Mouse (Mus musculus) kidney, embryonic 16.5 days (tissue): ENCODE measurements around the gene Birc7. TPM values are rescaled to one million over a fixed set of nuclear protein-coding genes. Genes with fewer than 3 reads are reported as not detected.

Experiments used
- ATAC-seq: fragments of 200-750 bp; cut with Nextera tagmentation; 2 replicates; pipeline ENCODE4 v1.8.0; 2017; ENCODE audit warnings: moderate TSS enrichment; ENCODE audit not compliant: low FRiP score, low TSS enrichment
- H3K27ac ChIP-seq: fragments of 300-500 bp; sonication (generic); 2 replicates; pipeline ENCODE4 v1.5.1; 2014; ENCODE audit warnings: low read length
- H3K27me3 ChIP-seq: fragments of 300-500 bp; sonication (generic); 2 replicates; pipeline ENCODE4 v1.6.1; 2014; ENCODE audit warnings: low read length, control low read depth, mixed read lengths; ENCODE audit not compliant: insufficient read depth
- H3K36me3 ChIP-seq: fragments of 300-500 bp; sonication (generic); 2 replicates; pipeline ENCODE4 v1.6.1; 2014; ENCODE audit warnings: low read length, control low read depth, mixed read lengths; ENCODE audit not compliant: insufficient read depth
- H3K4me1 ChIP-seq: fragments of 300-500 bp; sonication (generic); 2 replicates; pipeline ENCODE4 v1.6.1; 2014; ENCODE audit warnings: low read length, control low read depth, mixed read lengths; ENCODE audit not compliant: insufficient read depth
- H3K4me2 ChIP-seq: fragments of 300-500 bp; sonication (generic); replicated peaks from 2 replicates; pipeline ENCODE4 v1.6.1; 2014; ENCODE audit warnings: low read depth, low read length
- H3K4me3 ChIP-seq: fragments of 300-500 bp; sonication (generic); 2 replicates; pipeline ENCODE4 v1.5.1; 2014; ENCODE audit warnings: mild to moderate bottlenecking, low read length
- H3K9ac ChIP-seq: fragments of 300-500 bp; sonication (generic); replicated peaks from 2 replicates; pipeline ENCODE4 v1.6.1; 2014; ENCODE audit warnings: low read length
- H3K9me3 ChIP-seq: fragments of 300-500 bp; sonication (generic); 2 replicates; pipeline ENCODE4 v1.6.1; 2016; ENCODE audit warnings: low read length, control low read depth
- WGBS: fragments of 180-500 bp; shearing (Covaris S2); extraction: QIAGEN DNeasy Blood & Tissue Kit; methylation state at CpG from one replicate; pipeline ENCODE4 v1.1.7; 2014; 5-methylcytosine and 5-hydroxymethylcytosine counted together
- polyA plus RNA-seq: library from polyadenylated mRNA; unstranded; fragments of >200 nt; fragmentation: Nextera tagmentation; extraction: Ambion mirVana; gene quantifications from 2 replicates; pipeline ENCODE4 v1.2.1, GENCODE M21; 2015

Gene Birc7
- polyA plus RNA-seq, 1 experiment from 2014 or later = not detected

GRCm38 (mm10) chr2:180892841-180893521, 35.8 kb upstream of the Birc7 start:
- peaks cover 85% of the 10 kb centered on the region for H3K27me3 ChIP-seq
- H3K4me3 ChIP-seq = peak overlapping the region; percentile 48
- H3K9ac ChIP-seq = 0 out of 2 replicates have a peak overlapping the region, but pooled peaks have one; percentile 7
- H3K4me1 ChIP-seq = peaks cover 42% of the 10 kb centered on the region
- H3K4me2 ChIP-seq = peak overlapping the region; percentile 77
- H3K36me3 ChIP-seq = no peaks in the 10 kb centered on the region
- H3K9me3 ChIP-seq = no peaks in the 10 kb centered on the region
- no peak overlapping the region for H3K27ac ChIP-seq
- no peak for ATAC-seq
- WGBS = under 1% methylated on average over 96 of the region's 97 CpGs

- no peaks in the 10 kb centered on the region for H3K9me3 ChIP-seq
Observed at GRCm38 (mm10) chr2:180893537-180894028, 35.2 kb upstream of the Birc7 start.

DNA sequence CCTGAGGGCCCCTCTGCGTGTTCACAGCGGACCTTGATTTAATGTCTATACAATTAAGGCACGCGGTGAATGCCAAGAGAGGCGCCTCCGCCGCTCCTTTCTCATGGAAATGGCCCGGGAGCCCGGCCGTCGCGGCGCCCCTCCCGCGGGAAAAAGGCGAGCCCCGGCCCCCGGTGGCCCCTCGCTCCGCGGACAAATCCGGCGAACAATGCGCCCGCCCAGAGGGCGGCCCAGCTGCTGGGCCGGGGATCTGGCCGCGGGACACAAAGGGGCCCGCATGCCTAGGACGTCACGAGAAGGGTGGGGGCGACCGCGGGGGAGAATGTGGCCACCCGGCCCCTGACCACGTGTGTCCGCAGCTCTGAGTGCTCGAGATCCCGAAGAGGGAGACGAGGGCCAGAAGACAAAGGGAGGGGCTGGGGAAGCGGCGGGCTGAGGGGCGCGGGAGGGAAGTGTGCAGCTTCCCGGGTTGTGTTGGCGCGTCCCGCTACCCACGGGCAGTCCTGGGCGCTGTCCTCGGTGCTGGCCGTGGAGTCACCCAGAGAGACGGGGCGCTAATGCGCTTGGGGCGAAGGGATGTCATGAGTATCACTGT, 34.7 kb upstream of the Birc7 start:
- no peaks in the 10 kb centered on the region for H3K36me3 ChIP-seq
- H3K4me1 ChIP-seq = peaks cover 42% of the 10 kb centered on the region
- peak overlapping the region; percentile 48 for H3K4me3 ChIP-seq
- peaks cover 73% of the 10 kb centered on the region for H3K27me3 ChIP-seq
- no peaks in the 10 kb centered on the region for H3K9me3 ChIP-seq
- WGBS = under 1% methylated on average over 55 of the region's 57 CpGs
- H3K9ac ChIP-seq = no peak overlapping the region
- ATAC-seq = 0 out of 2 replicates have a peak, but pooled peaks have one; percentile 13
- no peak overlapping the region for H3K27ac ChIP-seq
- peak overlapping the region; percentile 77 for H3K4me2 ChIP-seq

More at GRCm38 (mm10) chr2:180893537-180894028, 35.2 kb upstream of the Birc7 start:
- 0 out of 2 replicates have a peak, but pooled peaks have one; percentile 7 for ATAC-seq
- Histone ChIP-seq H3K36me3 (no peaks in the 10 kb centered on the region), H3K27me3 (peaks cover 78% of the 10 kb centered on the region), H3K27ac (no peak overlapping the region), H3K4me1 (peaks cover 42% of the 10 kb centered on the region), H3K4me2 (peak overlapping the region; percentile 77), H3K4me3 (peak overlapping the region; percentile 48), H3K9ac (0 out of 2 replicates have a peak overlapping the region, but pooled peaks have one; percentile 7)
- 0% methylated on average over 42 of the region's 50 CpGs for WGBS

DNA sequence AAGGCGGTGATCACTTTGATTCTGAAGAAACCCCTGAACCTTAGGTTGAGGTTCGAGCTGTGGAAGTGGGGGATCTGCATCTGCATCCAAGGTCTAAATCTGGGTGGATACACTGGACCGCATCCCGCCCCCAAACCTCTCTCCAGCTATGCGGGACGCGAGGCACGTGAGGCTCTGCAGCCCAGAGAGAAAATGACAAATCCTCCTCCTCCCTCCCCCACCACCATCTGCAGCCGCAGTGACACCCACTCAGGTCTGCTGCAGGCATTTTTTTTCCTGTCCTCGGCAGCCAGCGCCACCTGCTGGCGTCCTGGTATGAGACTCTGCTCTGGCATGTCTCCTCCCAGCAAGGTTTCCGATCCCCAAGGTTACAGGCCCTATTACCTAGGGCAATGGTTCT, 34.1 kb upstream of the Birc7 start:
- H3K27ac ChIP-seq = no peak overlapping the region
- H3K9ac ChIP-seq = no peak overlapping the region
- H3K4me1 ChIP-seq = peaks cover 40% of the 10 kb centered on the region
- H3K4me2 ChIP-seq = peak overlapping the region; percentile 77; the same call in 1 of the 2 replicates
- H3K9me3 ChIP-seq = no peaks in the 10 kb centered on the region
- peak overlapping the region; percentile 48; the same call in 1 of the 2 replicates for H3K4me3 ChIP-seq
- peaks cover 67% of the 10 kb centered on the region for H3K27me3 ChIP-seq
- peak; percentile 25; the same call in 1 of the 2 replicates for ATAC-seq
- H3K36me3 ChIP-seq = no peaks in the 10 kb centered on the region
- WGBS = under 1% methylated on average over 13 of the region's 13 CpGs

DNA sequence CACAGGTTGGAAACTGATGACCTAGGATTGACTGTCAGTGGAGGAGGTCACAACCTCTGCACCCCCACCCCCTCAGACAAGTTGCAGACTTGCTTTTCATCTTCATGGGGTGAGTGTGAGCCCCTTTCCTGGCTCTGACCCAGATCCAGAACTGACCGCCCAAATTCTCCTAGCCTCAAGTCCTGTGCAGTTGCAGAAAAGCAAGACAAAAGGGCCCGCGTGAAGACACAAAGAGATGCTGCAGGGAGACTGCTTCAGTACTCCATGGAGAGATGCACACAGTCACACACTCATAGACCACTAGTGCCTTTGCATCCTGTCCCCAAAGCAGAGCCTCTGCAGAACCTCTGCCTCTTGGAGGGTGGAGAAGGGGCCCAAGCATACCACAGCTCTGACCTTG, 33.5 kb upstream of the Birc7 start:
- Histone ChIP-seq H3K4me2 (no peak overlapping the region), H3K27ac (no peak overlapping the region), H3K4me1 (peaks cover 34% of the 10 kb centered on the region), H3K4me3 (no peak overlapping the region), H3K36me3 (no peaks in the 10 kb centered on the region), H3K9ac (no peak overlapping the region), H3K9me3 (no peaks in the 10 kb centered on the region), H3K27me3 (peaks cover 61% of the 10 kb centered on the region)
- 90% methylated on average over 3 of the region's 3 CpGs for WGBS
- ATAC-seq = no peak

DNA sequence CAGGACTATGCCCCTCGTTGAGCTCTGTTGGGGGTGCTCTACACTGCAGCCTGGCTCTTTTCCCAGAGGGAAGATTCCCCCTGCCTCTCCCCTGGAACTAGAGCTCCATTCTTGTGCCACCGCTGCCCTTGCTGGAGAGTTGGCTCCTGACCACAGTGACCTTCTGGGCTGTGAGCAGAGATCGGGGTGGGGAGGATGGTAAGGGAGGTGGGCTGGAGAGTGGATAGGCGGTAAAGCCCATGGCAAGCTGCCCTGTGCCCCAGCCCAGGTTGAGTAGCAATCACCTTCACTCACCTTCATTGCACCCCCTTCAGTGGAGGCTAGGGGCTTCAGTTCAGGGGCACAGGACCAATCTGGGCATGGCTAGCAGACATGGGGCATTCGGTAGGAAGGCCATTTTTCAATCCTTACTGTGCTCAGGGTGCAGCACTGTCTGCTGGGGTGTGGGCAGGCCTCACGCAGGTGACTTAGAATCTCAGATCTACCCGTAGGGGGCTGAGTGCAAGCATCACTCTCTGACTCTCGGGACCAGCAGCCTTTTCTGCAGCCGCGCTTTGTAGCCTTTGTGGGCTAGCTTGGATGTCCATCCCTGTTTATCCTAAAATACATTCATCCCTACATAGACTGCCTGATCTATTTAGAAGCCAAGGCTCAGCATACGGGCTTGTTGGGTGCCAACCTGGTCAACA, 32.8 kb upstream of the Birc7 start:
- Histone ChIP-seq H3K36me3 (no peaks in the 10 kb centered on the region), H3K27ac (no peak overlapping the region), H3K4me2 (no peak overlapping the region), H3K9me3 (no peaks in the 10 kb centered on the region), H3K27me3 (peaks cover 55% of the 10 kb centered on the region), H3K4me1 (peaks cover 28% of the 10 kb centered on the region), H3K4me3 (no peak overlapping the region), H3K9ac (no peak overlapping the region)
- WGBS = 77% methylated on average over 11 of the region's 11 CpGs
- ATAC-seq = no peak

DNA sequence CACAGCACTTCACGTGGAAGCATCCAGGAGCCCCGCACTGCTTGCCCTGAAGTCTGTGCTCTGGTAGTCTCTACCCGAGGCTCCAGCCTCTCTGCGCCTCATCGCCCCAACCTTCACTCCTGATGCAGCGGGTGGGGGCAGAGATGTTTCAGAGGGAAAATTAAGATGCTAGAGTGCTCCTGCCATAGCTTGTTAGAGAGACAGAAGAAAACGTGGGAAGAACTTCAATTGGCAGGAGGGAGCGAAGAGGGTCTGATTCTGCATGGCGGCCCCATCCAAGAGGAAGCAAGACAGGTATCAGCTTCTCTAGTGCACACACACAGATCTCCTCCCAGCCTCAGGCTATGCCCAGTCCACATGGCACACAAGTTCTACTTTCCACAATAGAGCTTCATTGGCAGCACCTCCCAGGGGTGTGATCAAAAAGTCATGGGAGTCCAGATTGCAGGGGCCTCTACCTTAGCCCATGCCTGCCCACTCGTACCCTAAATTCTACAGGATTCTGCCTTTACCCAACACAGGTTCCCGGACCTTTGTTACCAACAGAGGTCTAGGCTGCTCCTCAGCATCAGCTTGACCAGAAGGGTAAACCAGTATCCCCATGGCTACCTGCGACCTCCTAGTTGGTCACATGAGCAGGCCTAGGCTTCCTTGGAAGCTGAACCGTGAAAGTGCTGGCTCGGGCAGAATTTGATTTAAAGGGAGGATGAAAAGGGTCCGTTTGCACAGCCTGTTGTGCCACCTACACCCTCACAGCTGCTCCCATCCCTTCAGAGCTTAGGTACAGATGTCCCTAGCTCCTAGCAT, 31.8 kb upstream of the Birc7 start:
- no peak overlapping the region for H3K9ac ChIP-seq
- H3K36me3 ChIP-seq = no peaks in the 10 kb centered on the region
- no peak overlapping the region for H3K4me3 ChIP-seq
- 71% methylated on average over 15 of the region's 15 CpGs for WGBS
- ATAC-seq = no peak
- H3K27me3 ChIP-seq = peaks cover 44% of the 10 kb centered on the region
- H3K4me1 ChIP-seq = peaks cover 24% of the 10 kb centered on the region
- no peak overlapping the region for H3K4me2 ChIP-seq
- no peak overlapping the region for H3K27ac ChIP-seq
- no peaks in the 10 kb centered on the region for H3K9me3 ChIP-seq

DNA sequence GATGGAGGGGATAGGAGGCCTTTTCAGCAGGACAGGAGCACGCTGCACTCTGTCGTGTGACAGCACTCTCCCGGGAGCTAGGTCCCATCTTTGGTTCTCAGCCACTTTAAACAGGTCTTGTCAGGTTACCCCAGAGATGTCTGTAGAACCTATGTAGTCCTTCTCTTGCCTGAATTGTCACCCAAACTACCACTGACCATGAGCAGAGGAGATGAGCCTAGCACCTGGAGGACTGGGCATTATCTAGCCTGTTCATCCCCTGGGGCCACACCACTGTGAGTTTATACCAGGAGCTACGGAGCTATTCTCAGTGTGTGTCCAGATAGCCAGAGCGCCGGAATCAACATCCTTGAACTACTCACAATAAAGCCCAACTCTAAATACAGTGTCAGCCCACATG, 31.0 kb upstream of the Birc7 start:
- Histone ChIP-seq H3K4me3 (no peak overlapping the region), H3K4me1 (peaks cover 19% of the 10 kb centered on the region), H3K9me3 (no peaks in the 10 kb centered on the region), H3K27me3 (peaks cover 36% of the 10 kb centered on the region), H3K9ac (no peak overlapping the region), H3K27ac (no peak overlapping the region), H3K4me2 (no peak overlapping the region), H3K36me3 (no peaks in the 10 kb centered on the region)
- 88% methylated on average over 6 of the region's 6 CpGs for WGBS
- ATAC-seq = no peak

DNA sequence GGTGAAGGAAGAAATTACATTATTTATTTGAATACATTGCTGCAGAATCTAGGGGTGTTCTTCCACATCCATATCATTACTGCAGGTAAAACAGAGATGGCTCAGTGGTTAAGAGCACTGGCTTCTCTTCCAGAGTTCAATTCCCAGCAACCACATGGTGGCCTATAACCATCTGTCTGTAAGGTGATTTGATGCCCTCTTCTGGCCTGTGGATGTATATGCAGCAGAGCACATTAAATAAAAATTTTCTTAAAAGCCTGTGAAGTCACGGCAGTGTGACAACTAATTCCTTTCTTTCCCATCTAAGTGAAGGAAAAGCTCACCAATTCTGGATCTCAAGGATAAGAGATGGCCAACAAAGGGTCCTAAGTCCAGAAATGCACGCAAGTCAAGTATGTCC, 26.7 kb upstream of the Birc7 start:
- Histone ChIP-seq H3K9me3 (no peaks in the 10 kb centered on the region), H3K27ac (no peak overlapping the region), H3K4me2 (no peak overlapping the region), H3K4me1 (no peaks in the 10 kb centered on the region), H3K27me3 (no peaks in the 10 kb centered on the region), H3K36me3 (peaks cover 8% of the 10 kb centered on the region; the same call in 1 of the 2 replicates), H3K9ac (no peak overlapping the region), H3K4me3 (no peak overlapping the region)
- 48% methylated on average over 2 of the region's 2 CpGs for WGBS
- ATAC-seq = no peak
